Mouse (Mus musculus): ENCODE results near the gene Pygo1. TPM values are rescaled to one million over a fixed set of nuclear protein-coding genes. Genes with fewer than 3 reads are reported as not detected.

The Pygo1 gene
- polyA plus RNA-seq, 1 experiment from 2014 or later = 0.12 TPM

DNA sequence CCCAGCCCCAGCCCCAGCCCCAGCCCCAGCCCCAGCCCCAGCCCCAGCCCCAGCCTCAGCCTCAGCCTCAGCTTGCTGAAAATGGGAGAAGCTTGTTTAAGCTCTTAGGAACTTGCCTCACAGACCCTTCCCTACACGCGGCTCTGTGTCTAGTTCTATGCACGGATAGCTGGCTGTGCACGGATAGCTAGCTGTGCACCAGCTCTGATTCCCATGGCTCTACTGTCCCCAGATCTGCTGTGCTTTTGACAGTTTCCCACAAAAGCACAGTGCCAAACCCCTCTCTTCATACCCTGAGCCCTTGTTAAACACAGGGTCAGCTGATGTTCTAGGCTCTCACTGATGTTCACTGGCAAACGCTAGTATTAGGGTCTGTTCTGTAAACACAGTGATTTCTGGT lies 32.7 kb upstream of the Pygo1 start:
- H3K36me3 ChIP-seq = no peaks in the 10 kb centered on the region
- 74% methylated on average over 5 of the region's 5 CpGs for WGBS (ENCODE audit: insufficient replicate concordance)
- H3K4me1 ChIP-seq (replicated peaks) = no peaks in the 10 kb centered on the region
- no peak overlapping the region for H3K4me3 ChIP-seq (replicated peaks)
- no peak overlapping the region for H3K9ac ChIP-seq
- DNase-seq (no peak), ATAC-seq (ENCODE audit: low read depth) (no peak)
- no peak overlapping the region for H3K27ac ChIP-seq
- no peaks in the 10 kb centered on the region for H3K27me3 ChIP-seq
- no peak overlapping the region for H3K4me2 ChIP-seq
- H3K9me3 ChIP-seq (replicated peaks) = no peaks in the 10 kb centered on the region

DNA sequence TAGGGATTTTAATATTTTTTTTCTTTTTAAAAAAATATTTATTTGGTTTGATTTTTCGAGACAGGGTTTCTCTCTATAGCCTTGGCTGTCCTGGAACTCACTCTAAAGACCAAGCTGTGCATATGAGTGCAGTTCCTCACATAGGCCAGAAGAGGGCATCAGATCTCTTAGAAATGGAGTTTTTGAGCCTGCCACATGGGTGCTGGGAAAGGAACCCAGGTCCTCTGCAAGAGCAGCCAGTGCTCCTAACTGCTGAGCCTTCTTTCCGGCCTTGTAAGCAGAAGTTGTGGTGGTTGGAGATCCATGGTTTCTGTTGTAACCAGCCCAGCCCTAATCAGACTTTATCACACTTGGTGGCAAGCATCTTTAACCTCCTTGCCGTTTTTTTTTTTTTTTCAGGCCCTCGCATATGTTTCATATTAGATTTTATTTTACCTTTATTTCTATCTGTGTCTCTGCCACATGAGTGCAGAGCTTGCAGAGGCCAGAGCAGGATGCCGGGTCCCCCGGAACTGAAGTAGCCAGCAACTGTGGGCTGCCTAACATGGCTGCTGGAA lies 30.6 kb upstream of the Pygo1 start:
- ATAC-seq (ENCODE audit: low read depth) (no peak), DNase-seq (no peak)
- no peak overlapping the region for H3K4me3 ChIP-seq (replicated peaks)
- H3K27ac ChIP-seq = no peak overlapping the region
- WGBS (ENCODE audit: insufficient replicate concordance) = 75% methylated on average over 6 of the region's 6 CpGs
- no peak overlapping the region for H3K9ac ChIP-seq
- no peaks in the 10 kb centered on the region for H3K4me1 ChIP-seq (replicated peaks)
- H3K27me3 ChIP-seq = no peaks in the 10 kb centered on the region
- no peaks in the 10 kb centered on the region for H3K36me3 ChIP-seq
- no peak overlapping the region for H3K4me2 ChIP-seq
- no peaks in the 10 kb centered on the region for H3K9me3 ChIP-seq (replicated peaks)

DNA sequence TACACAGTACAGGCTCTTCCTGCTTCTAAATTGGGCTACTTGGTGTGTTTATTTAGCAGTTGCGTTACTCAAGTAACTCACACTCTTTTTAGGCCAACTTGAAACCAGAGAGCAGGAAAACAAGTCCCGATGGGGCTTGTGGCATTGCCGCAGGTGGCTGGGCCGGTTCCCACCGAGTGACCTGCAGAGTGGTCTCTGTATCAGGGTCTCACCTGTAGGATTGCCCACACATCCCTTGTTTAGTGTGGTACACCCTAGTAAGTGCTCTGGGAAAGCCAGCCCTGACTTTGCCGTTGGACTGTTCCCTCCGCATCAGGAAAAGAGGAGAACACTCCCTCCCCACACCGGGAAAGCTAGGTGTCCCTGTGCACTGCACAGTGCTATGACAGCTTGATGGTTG lies 23.4 kb upstream of the Pygo1 start:
- H3K4me3 ChIP-seq (replicated peaks) = no peak overlapping the region

DNA sequence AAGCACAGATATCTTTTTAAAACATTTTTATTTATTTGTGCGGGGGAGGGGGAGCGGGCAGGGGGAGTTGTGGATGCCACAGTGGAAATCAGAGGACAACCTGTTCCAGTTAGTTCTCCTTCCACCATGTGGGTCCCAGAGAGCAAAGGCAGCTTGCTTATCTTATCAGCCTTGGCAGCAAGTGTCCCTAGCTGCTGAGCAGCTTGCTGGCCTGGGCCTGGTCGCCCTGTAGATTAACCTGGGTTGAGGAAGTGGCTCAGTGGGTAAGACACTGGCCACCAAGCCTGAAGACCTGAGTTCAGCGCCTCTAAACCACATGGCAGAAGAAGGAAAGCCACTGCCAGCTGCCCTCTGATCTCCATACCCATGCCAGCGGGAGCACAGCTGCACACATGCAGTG lies 22.8 kb upstream of the Pygo1 start:
- 40% methylated on average over 5 of the region's 5 CpGs for WGBS (ENCODE audit: insufficient replicate concordance)
- peak; percentile 89 for ATAC-seq (ENCODE audit: low read depth)
- no peak overlapping the region for H3K4me3 ChIP-seq (replicated peaks)
- DNase-seq = peak; percentile 31
- no peaks in the 10 kb centered on the region for H3K36me3 ChIP-seq
- no peaks in the 10 kb centered on the region for H3K27me3 ChIP-seq
- no peak overlapping the region for H3K27ac ChIP-seq
- H3K9me3 ChIP-seq (replicated peaks) = no peaks in the 10 kb centered on the region
- H3K4me2 ChIP-seq = no peak overlapping the region
- no peak overlapping the region for H3K9ac ChIP-seq
- peaks cover 13% of the 10 kb centered on the region for H3K4me1 ChIP-seq (replicated peaks)

More for the DNA sequence above, 23.4 kb upstream of the Pygo1 start:
- Histone ChIP-seq H3K4me1 (replicated peaks) (peaks cover 13% of the 10 kb centered on the region), H3K9ac (no peak overlapping the region), H3K36me3 (no peaks in the 10 kb centered on the region), H3K27ac (no peak overlapping the region), H3K27me3 (no peaks in the 10 kb centered on the region), H3K4me2 (no peak overlapping the region), H3K9me3 (replicated peaks) (no peaks in the 10 kb centered on the region)
- DNase-seq = no peak
- ATAC-seq (ENCODE audit: low read depth) = no peak
- WGBS (ENCODE audit: insufficient replicate concordance) = 68% methylated on average over 8 of the region's 8 CpGs

DNA sequence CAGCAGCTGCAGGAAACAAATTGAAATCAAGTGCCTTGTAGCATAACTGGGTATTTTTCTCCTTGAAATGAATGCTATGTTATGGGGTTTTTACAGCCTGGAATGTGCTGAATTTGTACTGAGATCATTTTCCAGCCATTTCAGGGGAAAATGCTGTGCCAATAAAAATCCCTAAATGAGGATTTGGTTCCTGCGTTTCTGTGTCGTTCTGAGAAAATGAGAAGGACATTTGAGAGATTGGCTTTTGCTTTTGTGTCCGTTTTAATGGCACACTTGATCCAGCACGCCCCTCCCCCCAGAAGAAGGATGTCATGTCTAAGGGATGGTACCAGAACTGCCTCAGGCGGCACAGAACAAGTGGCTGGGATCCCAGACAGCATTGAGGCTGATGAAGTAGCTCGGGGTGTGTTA lies 18.7 kb upstream of the Pygo1 start:
- Histone ChIP-seq H3K27ac (no peak overlapping the region), H3K4me1 (replicated peaks) (peaks cover 13% of the 10 kb centered on the region), H3K9ac (no peak overlapping the region), H3K4me2 (no peak overlapping the region), H3K36me3 (no peaks in the 10 kb centered on the region), H3K4me3 (replicated peaks) (no peak overlapping the region), H3K9me3 (replicated peaks) (no peaks in the 10 kb centered on the region), H3K27me3 (no peaks in the 10 kb centered on the region)
- ATAC-seq (ENCODE audit: low read depth) = no peak
- 66% methylated on average over 6 of the region's 6 CpGs for WGBS (ENCODE audit: insufficient replicate concordance)
- DNase-seq = no peak

DNA sequence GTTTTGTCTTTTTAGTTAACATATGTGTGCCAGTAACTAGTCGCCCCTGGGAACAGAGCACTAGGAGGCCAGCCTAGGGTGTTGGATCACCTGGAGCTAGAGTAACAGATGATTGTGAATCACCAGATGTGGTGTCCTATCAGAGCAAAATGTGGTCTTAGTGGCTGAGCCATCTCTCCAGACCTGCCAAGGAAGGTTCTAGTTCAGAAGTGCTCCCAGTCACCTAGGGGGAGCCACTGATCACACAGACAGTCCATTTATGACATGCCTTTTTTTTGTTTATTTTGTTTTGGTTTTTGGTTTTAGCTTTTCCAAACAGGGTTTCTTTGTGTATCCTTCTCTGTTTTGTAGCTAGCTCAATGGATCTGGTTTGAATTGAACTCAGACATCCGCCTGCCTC lies 14.1 kb upstream of the Pygo1 start:
- Histone ChIP-seq H3K4me1 (replicated peaks) (no peaks in the 10 kb centered on the region), H3K4me3 (replicated peaks) (no peak overlapping the region), H3K27ac (no peak overlapping the region), H3K36me3 (no peaks in the 10 kb centered on the region), H3K4me2 (no peak overlapping the region), H3K9me3 (replicated peaks) (no peaks in the 10 kb centered on the region), H3K27me3 (no peaks in the 10 kb centered on the region), H3K9ac (no peak overlapping the region)
- ATAC-seq (ENCODE audit: low read depth) (no peak), DNase-seq (no peak)
- 66% methylated on average over 2 of the region's 2 CpGs for WGBS (ENCODE audit: insufficient replicate concordance)

DNA sequence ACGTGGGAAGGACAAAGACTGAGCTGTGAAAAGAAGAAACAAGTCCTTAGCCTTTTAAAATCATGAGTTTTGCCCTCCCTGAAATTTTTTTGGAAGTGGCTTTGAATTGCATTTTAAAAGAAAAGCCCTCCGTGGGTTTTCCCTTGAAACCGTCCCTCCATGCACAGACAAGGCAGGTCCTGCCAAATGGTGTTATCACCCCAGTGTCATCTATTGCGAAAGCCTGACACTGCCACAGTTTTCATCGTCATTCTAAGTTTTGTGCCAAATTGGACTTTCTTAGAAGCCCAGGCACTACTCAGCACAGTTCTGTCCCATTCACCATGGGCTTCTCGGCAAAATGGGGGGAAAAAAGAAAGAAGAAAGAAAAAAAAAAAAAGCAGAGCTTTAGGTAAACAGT lies 11.9 kb upstream of the Pygo1 start:
- no peak overlapping the region for H3K4me2 ChIP-seq
- no peaks in the 10 kb centered on the region for H3K9me3 ChIP-seq (replicated peaks)

DNA sequence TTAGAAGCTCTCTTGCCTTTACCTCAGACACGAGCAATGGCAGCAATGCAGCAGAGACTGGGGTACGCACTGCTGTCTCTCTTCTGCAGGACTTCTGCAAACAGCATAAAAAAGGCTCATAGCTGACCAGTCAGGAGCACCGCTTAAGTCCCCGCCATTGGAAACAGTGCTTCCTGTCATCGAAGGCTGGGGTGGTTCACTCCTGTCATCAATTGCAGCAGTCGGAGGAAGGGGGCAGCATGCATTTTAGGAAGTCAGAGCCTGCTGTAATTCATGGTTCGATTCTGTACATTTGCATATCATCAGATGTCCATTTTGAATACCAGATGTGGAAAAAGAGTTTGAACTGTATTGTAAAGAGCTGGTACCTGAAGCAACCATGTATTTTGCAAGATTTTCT lies 9.7 kb upstream of the Pygo1 start:
- Histone ChIP-seq H3K4me1 (replicated peaks) (no peaks in the 10 kb centered on the region), H3K4me2 (no peak overlapping the region), H3K9me3 (replicated peaks) (no peaks in the 10 kb centered on the region), H3K4me3 (replicated peaks) (no peak overlapping the region), H3K36me3 (no peaks in the 10 kb centered on the region), H3K27me3 (no peaks in the 10 kb centered on the region), H3K9ac (no peak overlapping the region), H3K27ac (no peak overlapping the region)
- ATAC-seq (ENCODE audit: low read depth) (no peak), DNase-seq (no peak)
- WGBS (ENCODE audit: insufficient replicate concordance) = 28% methylated on average over 7 of the region's 7 CpGs

More for the DNA sequence above, 11.9 kb upstream of the Pygo1 start:
- Histone ChIP-seq H3K4me3 (replicated peaks) (no peak overlapping the region), H3K36me3 (no peaks in the 10 kb centered on the region), H3K27ac (no peak overlapping the region), H3K9ac (no peak overlapping the region), H3K27me3 (no peaks in the 10 kb centered on the region), H3K4me1 (replicated peaks) (no peaks in the 10 kb centered on the region)
- ATAC-seq (ENCODE audit: low read depth) (no peak), DNase-seq (no peak)
- 44% methylated on average over 6 of the region's 6 CpGs for WGBS (ENCODE audit: insufficient replicate concordance)

DNA sequence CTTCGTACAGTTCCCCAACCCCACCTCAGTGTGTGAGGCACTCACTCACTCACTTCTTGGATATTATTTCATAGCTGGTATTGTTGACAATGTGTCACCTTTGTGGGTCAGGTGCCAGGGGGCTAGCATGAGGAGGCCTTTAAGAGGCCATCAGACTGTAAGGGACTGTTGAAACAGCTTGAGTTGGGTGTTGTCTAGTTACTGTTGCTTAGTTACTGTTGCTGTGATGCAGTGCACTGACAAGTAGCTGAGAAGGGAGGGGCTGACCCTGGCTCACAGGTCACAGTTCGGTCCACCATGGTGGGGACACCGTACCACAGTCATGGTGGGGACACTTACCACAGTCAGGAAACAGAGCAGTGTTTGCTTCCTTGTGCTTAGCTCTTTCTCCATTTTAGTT lies 2.4 kb upstream of the Pygo1 start:
- DNase-seq = no peak
- Histone ChIP-seq H3K4me2 (no peak overlapping the region), H3K36me3 (no peaks in the 10 kb centered on the region), H3K27ac (no peak overlapping the region), H3K9ac (no peak overlapping the region), H3K4me3 (replicated peaks) (no peak overlapping the region), H3K27me3 (peaks cover 61% of the 10 kb centered on the region), H3K9me3 (replicated peaks) (no peaks in the 10 kb centered on the region), H3K4me1 (replicated peaks) (no peaks in the 10 kb centered on the region; the same call in none of the 2 replicates)
- WGBS (ENCODE audit: insufficient replicate concordance) = 71% methylated on average over 3 of the region's 3 CpGs
- ATAC-seq (ENCODE audit: low read depth) = no peak

DNA sequence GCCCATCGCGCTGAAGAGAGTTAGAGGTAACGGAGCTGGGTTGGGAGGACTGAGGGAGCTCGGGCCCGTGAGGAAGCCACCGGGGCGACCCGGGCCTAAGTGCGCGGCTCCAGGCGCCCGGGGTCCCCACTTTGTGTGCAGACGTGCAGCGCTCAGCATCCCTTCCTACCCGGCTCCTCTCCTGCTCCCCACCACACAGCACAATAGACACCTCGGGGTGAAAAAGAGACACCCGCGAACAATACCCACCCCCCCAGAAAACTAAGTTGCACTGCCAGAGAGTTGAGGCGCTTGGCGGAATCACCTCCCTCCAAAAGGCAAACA lies 452 bp downstream of the Pygo1 start:
- peak overlapping the region; percentile 69 for H3K4me2 ChIP-seq
- H3K9me3 ChIP-seq (replicated peaks) = no peaks in the 10 kb centered on the region
- 4% methylated on average over 20 of the region's 20 CpGs for WGBS (ENCODE audit: insufficient replicate concordance)
- peaks cover 71% of the 10 kb centered on the region for H3K27me3 ChIP-seq
- H3K9ac ChIP-seq = peak overlapping the region; percentile 49
- H3K36me3 ChIP-seq = no peaks in the 10 kb centered on the region
- ATAC-seq (ENCODE audit: low read depth) = no peak
- peak overlapping the region; percentile 57 for H3K4me3 ChIP-seq (replicated peaks)
- no peak for DNase-seq
- no peaks in the 10 kb centered on the region; the same call in none of the 2 replicates for H3K4me1 ChIP-seq (replicated peaks)
- H3K27ac ChIP-seq = no peak overlapping the region

DNA sequence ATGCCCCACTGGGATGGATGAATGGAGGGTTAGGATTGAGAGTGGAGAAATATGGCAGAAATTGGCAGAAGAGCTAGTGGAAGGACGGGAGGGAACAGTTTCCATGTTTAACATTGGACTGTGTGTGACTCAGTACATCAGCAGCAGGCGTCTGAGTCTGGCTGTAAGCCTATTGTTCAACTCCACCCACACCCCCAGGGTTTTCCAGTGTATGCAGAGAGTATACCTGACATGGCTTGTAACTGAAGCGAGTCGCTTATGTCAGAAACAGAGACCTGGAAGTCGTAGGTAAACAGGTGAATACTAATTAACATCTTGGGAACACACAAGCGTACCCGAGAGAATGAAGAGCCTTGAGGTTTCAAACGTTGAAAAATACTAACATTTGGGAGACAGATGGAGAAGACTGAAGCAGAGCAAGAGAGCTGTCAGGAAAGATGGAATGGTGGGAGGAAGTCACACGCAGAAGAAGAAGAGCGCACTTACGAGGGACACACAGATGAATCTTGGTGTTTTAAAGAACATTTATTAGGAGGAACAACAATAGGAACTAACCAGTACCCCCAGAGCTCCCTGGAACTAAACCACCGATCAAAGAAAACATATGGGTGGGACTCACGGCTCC lies 5.8 kb downstream of the Pygo1 start:
- Histone ChIP-seq H3K9ac (no peak overlapping the region), H3K4me3 (replicated peaks) (no peak overlapping the region), H3K4me2 (no peak overlapping the region), H3K27me3 (peaks cover 27% of the 10 kb centered on the region), H3K27ac (no peak overlapping the region), H3K9me3 (replicated peaks) (no peaks in the 10 kb centered on the region), H3K36me3 (no peaks in the 10 kb centered on the region), H3K4me1 (replicated peaks) (no peaks in the 10 kb centered on the region; the same call in 1 of the 2 replicates)
- DNase-seq (no peak), ATAC-seq (ENCODE audit: low read depth) (no peak)
- WGBS (ENCODE audit: insufficient replicate concordance) = 60% methylated on average over 13 of the region's 13 CpGs

DNA sequence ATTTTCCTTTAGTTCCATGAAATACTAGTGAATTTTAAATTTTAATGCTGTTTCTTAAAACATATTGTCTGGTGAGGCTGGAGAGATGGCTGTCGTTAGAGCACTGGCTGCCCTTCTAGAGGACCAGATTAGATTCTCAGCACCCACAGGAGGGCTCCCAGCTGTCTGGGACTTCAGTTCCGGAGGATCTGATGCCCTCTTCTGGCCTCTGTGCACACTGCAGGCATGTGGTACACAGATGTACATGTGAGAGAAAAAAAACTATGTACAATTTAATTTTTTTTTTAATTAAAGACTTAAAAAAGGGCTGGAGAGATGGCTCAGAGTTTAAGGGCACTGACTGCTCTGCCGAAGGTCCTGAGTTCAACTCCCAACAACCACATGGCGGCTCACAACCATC lies 9.9 kb downstream of the Pygo1 start:
- Histone ChIP-seq H3K27ac (no peak overlapping the region), H3K9me3 (replicated peaks) (no peaks in the 10 kb centered on the region), H3K4me1 (replicated peaks) (no peaks in the 10 kb centered on the region), H3K36me3 (no peaks in the 10 kb centered on the region), H3K9ac (no peak overlapping the region), H3K27me3 (no peaks in the 10 kb centered on the region), H3K4me2 (no peak overlapping the region), H3K4me3 (replicated peaks) (no peak overlapping the region)
- DNase-seq = no peak
- no peak for ATAC-seq (ENCODE audit: low read depth)
- WGBS (ENCODE audit: insufficient replicate concordance) = 73% methylated on average over 4 of the region's 4 CpGs

All from liver, embryonic 13.5 days (tissue).